Mouse (Mus musculus) erythroid progenitor cell, adult 5-6 weeks (primary cell): ENCODE measurements around the gene Syne1. TPM values are rescaled to one million over a fixed set of nuclear protein-coding genes. Genes with fewer than 3 reads are reported as not detected.

ENCODE experiments used
- ATAC-seq: replicated peaks from 2 replicates; pipeline ENCODE4 v1.8.0; 2016; ENCODE audit warnings: moderate number of reproducible peaks, mild to moderate bottlenecking, moderate TSS enrichment, inconsistent platforms; ENCODE audit not compliant: poor library complexity, low FRiP score, severe bottlenecking
- total RNA-seq, 2 experiments: library from RNA; stranded (forward) in 1 of 2; stranded (reverse) in 1 of 2; fragments of 150-400 nt in 1 of 2; fragments of 186-747, 209-891 nt in 1 of 2; gene quantifications; 2 replicates each; pipeline versions ENCODE4 v1.2.3 to v1.2.4; 2015 to 2017; ENCODE audit warnings: low replicate concordance in 2 of 2

The Syne1 gene
- total RNA-seq, 2 experiments from 2014 or later: 36.0 to 49.8 TPM

DNA sequence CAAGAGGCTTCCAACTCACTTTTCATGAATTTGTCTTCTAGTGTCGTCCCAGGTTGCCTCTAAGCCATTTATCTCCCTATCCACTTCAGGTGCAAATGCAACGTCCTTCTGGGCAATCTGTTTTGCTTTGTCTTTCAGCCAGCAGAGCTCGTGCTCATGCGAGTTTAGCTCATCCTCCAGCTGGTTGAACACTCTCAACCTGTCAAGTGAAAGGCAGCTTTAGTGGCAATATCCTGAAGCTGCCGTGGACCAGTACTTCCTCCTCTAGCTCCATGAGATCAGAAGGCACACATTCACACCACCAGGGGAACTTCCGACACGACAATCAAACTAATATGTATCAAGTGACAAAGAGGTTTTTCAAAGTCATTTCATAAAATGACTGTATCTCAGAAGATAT is 228.7 kb downstream of the Syne1 start:
- no peak for ATAC-seq

DNA sequence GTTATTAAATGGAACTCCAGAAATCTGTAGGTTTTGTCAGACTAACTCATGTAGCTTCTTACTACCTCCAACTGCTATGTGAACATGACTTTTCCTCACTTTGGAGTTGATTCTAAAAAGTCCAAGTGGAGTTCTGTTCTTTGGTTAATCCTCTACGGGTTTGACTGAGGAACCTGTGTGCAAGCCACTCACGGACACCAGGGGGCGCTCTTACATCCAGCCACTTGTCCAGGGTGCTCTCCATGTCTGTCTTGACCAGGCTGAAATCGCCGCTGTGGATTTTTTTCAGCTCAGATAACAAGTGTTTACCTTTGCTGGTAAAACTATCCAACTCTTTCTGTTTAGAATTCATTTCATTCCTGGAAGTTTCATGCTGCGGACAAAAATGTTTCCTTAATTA is 233.7 kb downstream of the Syne1 start:
- peak; percentile 70; the same call in 1 of the 2 replicates for ATAC-seq

DNA sequence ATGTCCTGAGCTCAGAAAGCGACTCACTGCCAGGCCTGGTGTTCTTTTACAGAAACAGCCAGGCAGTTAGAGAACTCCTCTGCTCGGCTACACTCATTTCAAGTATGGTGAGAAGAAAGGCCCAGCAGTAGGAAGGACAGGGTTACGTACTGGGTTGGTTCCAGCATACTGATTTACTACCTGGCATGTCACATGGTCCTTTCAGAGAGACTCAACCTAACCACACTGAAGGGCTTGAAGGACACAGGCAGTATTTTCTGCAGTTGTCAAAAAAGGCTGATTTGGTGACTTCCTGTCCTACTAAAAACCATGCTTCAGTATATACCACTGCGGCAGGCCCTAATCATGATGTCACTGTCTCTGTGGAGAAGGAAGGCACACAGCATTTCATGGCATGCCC is 238.8 kb downstream of the Syne1 start:
- ATAC-seq: no peak

DNA sequence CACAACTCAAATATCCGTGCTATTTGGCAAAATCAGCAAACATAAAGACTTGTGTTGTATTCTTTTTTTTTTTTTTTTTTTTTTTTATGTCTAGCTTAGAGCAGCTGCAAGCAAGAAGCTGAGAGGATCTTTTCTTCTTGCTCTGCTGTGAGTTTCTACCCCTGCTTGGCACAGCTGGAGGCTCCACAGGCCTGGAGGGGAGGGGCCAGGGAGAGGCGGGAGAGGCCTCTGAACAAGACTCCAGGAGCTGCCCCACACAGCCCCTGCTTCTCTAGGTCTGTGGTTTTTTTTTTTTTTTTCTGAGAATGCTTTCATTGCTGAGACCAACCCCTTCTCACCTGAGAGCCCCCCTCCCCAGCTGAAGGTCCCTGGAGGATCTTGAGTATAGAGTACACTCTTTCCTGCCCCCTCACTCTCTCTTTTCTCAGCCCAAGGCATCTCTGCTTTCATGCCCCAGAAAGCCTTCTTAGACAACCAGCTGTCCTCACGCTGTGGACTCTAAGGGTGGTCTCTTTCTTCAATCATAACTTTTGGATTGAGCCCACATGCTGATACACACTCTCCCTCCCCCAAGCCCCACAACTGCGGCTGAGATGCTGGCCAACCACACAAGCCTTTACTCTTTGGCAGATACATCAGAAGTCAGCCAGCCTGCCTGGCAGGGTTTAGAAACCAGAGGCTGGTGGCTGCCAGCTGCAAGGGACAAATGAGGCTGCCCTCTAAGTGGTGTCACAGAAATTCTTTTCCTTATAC is 241.1 kb downstream of the Syne1 start:
- ATAC-seq: no peak

DNA sequence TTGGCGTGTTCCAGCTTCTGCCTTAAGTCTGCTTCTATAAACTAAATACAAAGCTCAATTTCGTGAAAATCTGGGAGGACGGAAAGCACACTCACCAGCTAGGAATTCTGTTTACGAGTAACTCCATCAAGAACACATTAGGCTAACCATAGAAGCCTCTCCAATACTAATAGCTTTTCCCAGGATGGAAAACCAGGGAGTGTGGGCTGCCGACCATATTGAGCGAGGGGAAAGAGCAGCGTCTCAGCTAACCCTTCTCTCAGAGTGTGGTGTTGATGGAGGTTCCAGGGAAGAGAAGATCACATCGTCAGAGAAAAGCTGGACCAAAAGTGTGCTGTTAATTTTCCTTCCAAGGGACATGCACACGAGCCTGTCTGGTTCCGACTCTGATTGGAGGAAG is 241.9 kb downstream of the Syne1 start:
- ATAC-seq: no peak

DNA sequence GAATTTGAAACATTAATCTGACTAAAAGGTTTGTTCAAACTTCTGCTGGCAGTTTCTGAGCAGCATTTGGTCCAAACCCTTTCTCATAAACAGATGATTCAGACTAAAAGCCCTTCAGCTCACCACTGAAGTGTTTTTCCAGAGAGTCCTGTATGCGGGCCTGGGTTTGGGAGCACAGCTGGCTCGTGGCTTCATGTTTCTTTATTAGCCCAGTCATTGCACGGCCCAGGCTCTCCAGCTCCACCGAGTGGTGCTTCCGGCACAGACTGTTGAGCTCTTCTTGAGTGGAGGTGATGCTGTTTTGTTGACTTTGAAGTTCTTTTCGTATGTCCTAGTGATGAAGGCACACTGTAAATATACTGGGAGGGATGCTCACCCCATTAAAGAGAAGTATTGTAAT is 245.7 kb downstream of the Syne1 start:
- no peak for ATAC-seq

DNA sequence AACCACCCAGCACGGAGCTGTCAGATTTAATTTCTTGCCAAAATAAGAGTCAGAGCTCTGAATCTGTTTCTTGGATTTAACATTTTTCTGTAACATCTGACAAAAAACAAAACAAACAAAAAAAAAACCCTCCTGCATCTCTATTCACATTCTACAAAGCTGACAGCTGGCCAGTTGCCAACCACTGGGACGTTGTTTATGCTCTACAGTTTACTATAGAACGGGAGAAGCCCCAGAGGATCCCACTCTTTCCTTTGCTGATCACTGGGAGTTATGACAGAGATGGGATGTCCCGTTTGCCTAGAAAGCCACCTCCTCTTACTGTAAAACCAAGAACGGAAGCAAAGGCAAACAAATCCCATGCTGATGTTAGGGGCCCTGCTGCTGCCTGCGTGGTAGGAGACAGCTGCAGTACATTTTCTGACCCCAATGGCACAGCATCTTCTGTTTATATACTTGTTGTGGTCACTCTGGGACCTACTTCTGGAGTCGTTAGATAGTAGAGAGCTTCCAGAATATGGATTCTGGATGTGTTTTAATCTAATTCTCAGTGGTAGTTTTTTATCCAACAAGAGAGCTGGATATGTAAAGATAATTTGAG is 255.9 kb downstream of the Syne1 start:
- no peak for ATAC-seq

DNA sequence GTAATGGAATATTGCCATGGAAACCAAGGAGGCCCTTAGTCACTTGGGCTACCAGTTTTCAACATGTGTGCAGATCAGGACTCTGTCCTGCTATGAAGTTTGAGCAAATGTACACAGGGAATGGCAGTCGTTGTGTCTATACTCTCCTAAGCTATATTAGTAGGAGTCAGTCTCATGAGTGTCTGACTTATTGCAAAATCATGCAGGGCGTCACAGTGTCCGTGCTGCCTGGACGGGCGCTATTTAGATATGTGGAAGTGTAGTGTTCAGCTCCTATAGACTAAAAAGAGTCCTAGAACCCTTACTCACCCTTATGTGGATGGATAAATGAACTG is 261.7 kb downstream of the Syne1 start:
- ATAC-seq: no peak

DNA sequence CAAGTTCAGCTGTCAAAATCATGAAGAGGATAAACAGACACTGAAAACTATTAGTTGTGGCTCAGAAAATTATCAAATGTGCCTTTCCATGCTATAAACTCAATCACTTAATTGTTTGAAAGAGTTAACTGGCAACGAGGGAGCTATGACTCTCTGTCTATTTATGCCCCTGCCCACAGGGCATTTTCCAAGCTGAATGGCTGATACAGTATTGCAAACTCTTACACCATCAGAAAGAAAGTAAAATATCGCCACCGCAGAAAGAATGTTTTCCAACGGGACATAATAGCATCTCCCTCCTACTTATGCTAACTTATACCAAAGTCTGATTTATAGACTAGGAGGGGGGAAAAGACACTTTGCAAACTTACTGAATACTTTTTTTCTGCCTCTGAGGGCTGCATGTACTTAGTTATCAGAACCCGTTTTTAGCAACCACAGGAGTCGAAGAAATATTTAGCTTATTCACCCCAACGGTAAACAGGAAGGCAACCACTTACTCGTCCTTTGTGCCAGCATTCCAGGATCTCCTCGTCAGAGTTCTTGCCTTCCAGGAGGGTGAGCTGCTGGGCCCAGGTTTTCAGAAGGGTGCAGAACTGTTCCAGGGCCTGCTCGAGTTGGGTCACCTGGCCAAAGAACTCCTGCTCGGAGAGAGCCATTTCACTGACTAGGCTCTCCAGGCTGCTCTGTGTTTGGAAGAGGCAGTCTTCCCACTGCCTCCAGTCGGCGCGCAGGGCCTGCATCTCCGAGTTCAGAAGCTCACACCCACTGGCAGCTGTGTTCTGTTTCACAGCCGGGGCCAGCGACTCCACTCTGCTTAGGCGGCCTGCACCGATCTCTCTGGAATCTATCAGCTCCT is 262.3 kb downstream of the Syne1 start:
- ATAC-seq: no peak

DNA sequence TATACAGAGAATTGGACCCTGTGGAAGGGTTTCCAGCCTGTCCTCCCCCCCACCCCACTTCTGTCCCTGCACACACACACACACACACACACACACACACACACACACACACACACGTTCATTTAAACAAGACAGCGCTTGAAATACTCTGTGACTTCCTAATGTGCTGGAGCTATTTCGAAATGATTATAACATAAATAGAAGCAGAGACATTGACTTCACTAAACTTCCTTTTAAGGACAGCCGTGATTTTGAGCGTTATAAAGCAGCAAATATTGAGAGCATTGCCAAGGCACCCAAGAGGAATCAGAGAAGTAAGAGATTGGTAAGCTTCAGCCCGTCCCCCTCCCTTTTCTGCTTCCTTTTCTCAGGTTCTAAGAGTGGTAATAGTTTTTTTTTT is 263.0 kb downstream of the Syne1 start:
- no peak for ATAC-seq

DNA sequence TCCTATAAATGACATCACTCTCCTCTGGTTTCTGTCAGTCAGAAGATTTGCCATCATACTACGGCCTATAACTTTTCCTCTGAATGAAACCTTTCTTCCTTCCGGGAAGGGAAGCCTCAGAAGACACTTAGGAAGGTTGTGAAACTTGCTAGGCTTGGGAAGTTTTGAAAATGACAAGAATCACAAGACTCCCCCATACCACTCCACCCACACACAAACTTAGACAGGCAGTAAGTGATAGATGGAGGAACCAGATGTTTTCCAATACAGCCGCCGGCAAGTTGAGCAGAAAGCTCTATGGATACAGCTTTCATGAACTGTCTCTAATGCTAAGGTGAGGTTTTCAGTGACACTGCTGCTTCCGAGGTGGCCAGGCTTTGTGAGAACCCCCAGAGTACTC is 275.5 kb downstream of the Syne1 start:
- no peak for ATAC-seq

DNA sequence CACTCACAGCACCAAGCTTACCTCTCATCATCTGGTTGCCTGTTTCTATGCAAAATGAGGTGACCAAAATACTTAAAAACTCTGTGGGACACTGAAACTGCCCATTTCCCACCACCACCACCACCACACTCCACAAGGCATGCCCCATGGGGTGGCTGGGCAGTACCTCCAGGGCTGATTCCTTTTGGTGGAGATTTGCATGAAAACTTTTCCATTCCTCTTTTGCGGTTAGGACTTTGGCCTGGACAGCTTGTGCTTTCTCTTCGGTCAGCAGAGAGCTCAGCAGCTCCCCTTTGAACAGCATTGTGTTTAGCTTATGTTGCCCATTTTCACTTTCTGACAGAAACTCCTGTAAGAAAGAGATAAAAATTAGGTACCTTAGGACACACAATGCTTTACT is 280.6 kb downstream of the Syne1 start:
- ATAC-seq: no peak

DNA sequence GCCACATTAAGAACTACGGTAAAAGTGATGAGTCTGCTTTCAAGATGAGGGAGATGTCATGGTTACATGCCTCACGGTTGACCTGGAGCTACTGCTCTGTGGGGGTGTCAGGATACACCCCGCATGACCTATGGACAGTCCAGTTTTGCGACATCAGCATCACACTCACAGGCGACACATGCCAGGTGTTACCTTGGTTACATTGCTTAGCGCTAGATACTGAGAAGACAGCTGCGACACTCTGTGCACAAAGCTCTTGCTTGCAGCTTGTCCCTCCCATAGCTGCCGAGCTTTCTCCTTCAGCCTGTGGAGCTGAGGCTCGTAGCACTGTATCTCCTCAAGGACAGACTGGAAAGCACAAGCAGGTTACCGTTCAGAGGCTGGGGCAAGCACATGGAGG is 286.9 kb downstream of the Syne1 start:
- no peak for ATAC-seq

DNA sequence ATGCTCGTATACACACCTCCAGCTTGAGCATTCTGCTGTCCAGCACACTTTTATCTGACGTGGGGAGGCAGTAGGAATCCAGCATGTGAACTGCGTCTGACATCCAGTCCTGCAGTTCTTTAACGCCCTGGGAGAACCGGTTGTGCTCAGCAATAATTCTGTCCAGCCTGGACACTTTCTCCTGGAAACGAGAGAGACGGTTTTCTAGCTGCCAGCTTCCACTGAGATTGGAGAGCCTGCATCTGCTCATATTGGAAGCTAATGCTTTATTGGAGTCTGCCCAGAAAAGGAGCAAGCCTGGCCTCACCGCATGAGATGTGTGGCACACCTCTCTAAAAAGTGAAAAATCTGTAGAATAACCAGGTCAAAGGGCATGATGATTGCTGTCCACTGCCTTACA is 288.6 kb downstream of the Syne1 start:
- no peak for ATAC-seq

DNA sequence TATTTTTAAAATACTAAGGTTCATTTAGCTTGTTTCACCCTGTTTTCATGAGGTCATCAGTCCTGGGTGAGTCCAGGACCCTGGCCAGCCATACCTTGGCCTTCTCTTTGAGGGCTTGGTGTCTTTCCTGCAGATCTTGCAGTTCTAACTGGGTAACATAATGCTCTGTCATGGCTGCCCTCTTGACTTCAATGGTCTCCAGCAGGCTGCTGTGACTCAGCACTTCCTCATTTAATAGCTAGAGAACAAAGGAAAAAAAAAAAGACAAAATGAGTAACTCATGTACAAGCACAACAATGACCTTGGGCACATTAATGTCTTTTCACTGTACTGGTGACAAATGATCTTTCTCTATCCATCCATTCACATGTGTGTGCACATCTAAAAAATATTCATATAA is 294.6 kb downstream of the Syne1 start:
- ATAC-seq: no peak

DNA sequence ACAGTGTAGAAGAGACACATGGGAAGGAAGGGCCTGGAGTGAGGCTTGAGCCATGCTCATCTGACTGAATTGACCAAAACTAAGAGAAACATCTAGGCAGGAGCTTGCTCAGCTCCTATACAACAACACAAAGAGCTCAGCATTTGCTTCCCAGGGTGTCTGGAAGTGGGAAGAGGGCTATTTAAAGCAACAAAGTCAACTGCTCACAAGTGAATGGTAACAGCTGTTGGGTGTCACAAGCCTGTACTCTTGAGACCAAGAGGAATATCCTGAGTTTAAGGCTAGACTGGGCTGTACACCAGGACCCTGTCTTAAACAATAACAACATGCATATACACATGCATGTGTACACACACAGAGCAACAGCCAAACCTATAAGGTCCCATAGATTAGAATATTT is 297.5 kb downstream of the Syne1 start:
- no peak for ATAC-seq

DNA sequence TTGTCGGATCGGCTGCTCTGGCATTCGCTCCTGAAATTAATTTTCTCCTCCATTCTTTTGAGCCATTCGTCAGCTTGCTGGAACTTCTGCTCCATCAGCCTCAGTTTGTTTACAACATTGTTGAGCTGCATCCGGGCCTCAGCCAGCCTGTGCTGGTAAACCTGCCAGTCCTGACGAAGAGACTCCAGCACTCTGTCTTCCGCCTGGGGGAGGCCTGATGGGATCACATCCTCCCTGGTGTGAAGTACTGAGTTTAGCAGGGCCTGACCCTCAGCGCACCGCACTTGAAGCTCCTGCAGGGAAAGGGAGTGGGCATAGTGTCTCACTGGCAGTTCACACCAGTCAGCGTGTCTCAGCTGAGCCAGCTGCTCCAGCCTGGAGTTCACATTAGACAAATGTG is 300.6 kb downstream of the Syne1 start:
- no peak for ATAC-seq

DNA sequence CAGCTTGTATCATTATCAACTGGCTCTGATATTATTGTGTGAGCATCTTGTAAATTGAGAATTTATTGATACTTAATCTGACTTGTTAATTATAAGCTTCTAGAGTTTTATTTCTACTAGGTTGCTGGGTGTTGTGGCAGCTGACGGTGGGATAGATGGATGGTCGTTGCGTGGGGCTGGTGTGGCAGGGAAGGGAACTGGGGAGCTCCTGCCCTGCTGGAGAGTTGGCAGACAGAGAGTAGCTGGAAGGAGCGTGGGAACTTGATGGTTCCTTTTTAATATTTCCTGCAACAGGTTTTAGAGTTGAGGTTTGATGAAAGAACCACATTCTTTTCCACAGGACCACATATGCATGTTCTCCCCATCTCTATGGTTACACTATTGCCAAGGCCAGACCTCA is 311.6 kb downstream of the Syne1 start:
- ATAC-seq: no peak

DNA sequence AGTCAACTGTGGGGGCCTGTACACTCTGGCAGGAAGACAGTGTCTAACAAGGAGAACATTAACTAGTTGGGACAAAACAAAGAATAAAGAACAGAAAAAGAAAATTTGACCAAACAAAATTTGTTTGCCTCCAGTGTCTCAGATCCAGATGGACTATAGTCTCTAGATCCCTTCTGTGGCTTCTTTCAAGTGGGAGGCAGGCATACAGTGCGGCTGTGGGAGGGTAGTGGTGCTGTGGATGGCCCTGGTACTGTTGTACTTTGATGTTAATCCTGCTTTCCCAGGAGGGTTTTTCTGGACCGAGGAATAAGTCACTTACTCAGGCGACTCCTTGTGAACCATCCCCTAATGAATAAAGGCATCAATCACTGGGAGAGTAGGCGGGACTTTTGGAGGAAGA is 314.4 kb downstream of the Syne1 start:
- no peak for ATAC-seq

DNA sequence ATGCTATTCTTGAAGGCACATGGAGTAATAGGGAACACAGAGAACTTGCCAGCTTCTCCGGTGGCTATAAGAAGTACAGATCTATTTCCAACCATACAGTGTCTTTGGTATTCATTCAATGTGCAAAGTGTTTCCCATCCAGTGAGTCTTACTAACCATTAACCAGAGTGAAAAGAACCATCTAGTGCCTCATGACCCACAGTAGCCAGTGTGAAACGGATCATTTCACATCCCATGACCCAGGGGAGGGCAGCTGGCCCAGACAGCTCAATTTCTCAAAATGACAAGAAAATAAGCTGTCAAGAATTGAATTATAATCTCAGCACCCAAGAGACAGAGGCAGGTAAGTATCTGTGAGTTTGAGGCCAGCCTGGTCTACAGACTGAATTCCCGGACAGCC is 315.1 kb downstream of the Syne1 start:
- ATAC-seq: no peak
